In the genomic region with DNA sequence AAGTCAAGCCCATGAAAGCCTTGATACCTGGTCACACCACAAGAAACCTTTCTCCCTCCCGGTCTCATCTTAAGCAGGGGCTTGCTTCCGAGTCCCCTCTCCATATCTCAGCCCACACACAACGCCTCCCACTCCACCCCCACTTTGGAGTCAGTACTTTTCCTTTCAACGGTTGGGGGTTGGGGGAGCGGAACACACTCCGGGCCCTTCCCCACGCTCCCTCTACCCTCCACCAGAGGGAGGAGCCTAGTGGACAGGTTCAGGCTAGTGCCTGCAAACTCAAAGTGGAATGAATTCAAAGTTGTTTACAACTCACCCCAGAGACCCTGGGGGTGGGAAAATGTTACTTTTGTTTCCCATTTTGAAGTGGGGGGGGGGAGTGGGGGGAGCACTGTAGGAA, we compare ENCODE assay signal across 10 mouse cellular contexts. TPM values are rescaled to one million over a fixed set of nuclear protein-coding genes. Genes with fewer than 3 reads are reported as not detected.
DNase-seq lines count a peak whose midpoint lies in the region; ATAC-seq lines count a peak whose summit lies in the region.
"Had no signal": no experiment of that assay in that cellular context is flagged by ENCODE, and none has a peak within 500 bp of the region (broad histone marks: within the 10 kb centered on the region; RNA-seq: fewer than 3 reads in every experiment).

No protein-coding gene starts in this region.

- peaks cover 20% of the 10 kb centered on the region for H3K36me3 ChIP-seq in stomach, embryonic 15.5 days

- WGBS in stomach, embryonic 15.5 days: 13% methylated on average over 7 of the region's 7 CpGs

- H3K4me2 ChIP-seq in stomach, embryonic 15.5 days: peak overlapping the region; percentile 13; the same call in 1 of the 2 replicates

- H3K9me3 ChIP-seq in stomach, embryonic 15.5 days: no peaks in the 10 kb centered on the region

- peak; percentile 33 to 49; a peak in 2 of 4 replicates for ATAC-seq in hematopoietic stem cell, adult 5-6 weeks (replicated peaks in 1 of 2; ENCODE audit: insufficient read depth in 1 of 2, low FRiP score in 2 of 2, low TSS enrichment in 1 of 2, low read depth in 1 of 2, poor library complexity in 2 of 2, severe bottlenecking in 2 of 2)
- ATAC-seq in stomach, embryonic 15.5 days (ENCODE audit: insufficient read depth, low FRiP score, low read depth): no peak; the same call in 1 of the 2 replicates
- ATAC-seq: forebrain, postnatal 0 days had no signal

- no peaks in the 10 kb centered on the region for H3K27me3 ChIP-seq in stomach, embryonic 15.5 days (replicated peaks)

- H3K4me3 ChIP-seq in stomach, embryonic 15.5 days (replicated peaks): no peak overlapping the region

- DNase-seq in retina, postnatal 1 day: peak; percentile 38
- DNase-seq in retina, embryonic 14.5 days (ENCODE audit: low spot score): no peak
- peak; percentile 63 to 77 for DNase-seq in kidney, postnatal 4 days
- no peak for DNase-seq in Muller cell, postnatal 12 days (ENCODE audit: inconsistent ontology term)
- DNase-seq in left cerebral cortex, adult 11 months (ENCODE audit: low spot score): no peak
- DNase-seq in heart, adult 11 months: no peak
- DNase-seq: forebrain, postnatal 0 days; midbrain, embryonic 14.5 days had no signal

- H3K9ac ChIP-seq in stomach, embryonic 15.5 days: no peak overlapping the region
- H3K9ac ChIP-seq: forebrain, postnatal 0 days had no signal

- peaks cover 35% of the 10 kb centered on the region for H3K4me1 ChIP-seq in stomach, embryonic 15.5 days

- H3K27ac ChIP-seq in stomach, embryonic 15.5 days: peak overlapping the region; percentile 89

RNA-seq across cellular contexts. Expression of gene Sdc4, which starts 13.0 kb away (rescaled TPM):
- total RNA-seq in hematopoietic stem cell, adult 5-6 weeks (2017): 11.6 and 17.7 TPM in 2 replicates
- polyA plus RNA-seq in stomach, embryonic 15.5 days (2015; fragmentation: Nextera tagmentation; extraction: Ambion mirVana): 132 and 135 TPM in 2 replicates

RNA-seq across cellular contexts. Expression of gene Matn4, which starts 25.7 kb away (rescaled TPM):
- total RNA-seq in hematopoietic stem cell, adult 5-6 weeks (2017): 0.31 TPM in 1 of 2 replicates, not detected in the other
- 12.4 and 14.7 TPM in 2 replicates for polyA plus RNA-seq in stomach, embryonic 15.5 days (2015; fragmentation: Nextera tagmentation; extraction: Ambion mirVana)
- polyA plus RNA-seq: midbrain, embryonic 14.5 days had no signal

RNA-seq across cellular contexts. Expression of gene Sys1, which starts 26.1 kb away (rescaled TPM):
- total RNA-seq in hematopoietic stem cell, adult 5-6 weeks (2017): 17.0 and 20.7 TPM in 2 replicates
- 60.6 and 61.8 TPM in 2 replicates for polyA plus RNA-seq in stomach, embryonic 15.5 days (2015; fragmentation: Nextera tagmentation; extraction: Ambion mirVana)

RNA-seq across cellular contexts. Expression of gene Rbpjl, which starts 27.8 kb away (rescaled TPM):
- total RNA-seq in hematopoietic stem cell, adult 5-6 weeks (2017): not detected in 2 replicates
- polyA plus RNA-seq in stomach, embryonic 15.5 days (2015; fragmentation: Nextera tagmentation; extraction: Ambion mirVana): 49.2 and 72.3 TPM in 2 replicates
- total RNA-seq: forebrain, postnatal 0 days had no signal
- polyA plus RNA-seq: midbrain, embryonic 14.5 days had no signal

RNA-seq across cellular contexts. Expression of gene Gm20458, which starts 30.1 kb away (rescaled TPM):
- 1.7 TPM in 1 of 2 replicates, not detected in the other for total RNA-seq in hematopoietic stem cell, adult 5-6 weeks (2017)
- 17.9 and 18.1 TPM in 2 replicates for polyA plus RNA-seq in stomach, embryonic 15.5 days (2015; fragmentation: Nextera tagmentation; extraction: Ambion mirVana)

Comparison
In these comparisons a context has a peak if more than half of its experiments do, and no peak if none do; other contexts are left out.
1. DNase-seq: peak in retina, postnatal 1 day (single experiment) and kidney, postnatal 4 days (2 of 2); none in retina, embryonic 14.5 days (single experiment), Muller cell, postnatal 12 days (single experiment), left cerebral cortex, adult 11 months (single experiment) and heart, adult 11 months (single experiment).